Mouse (Mus musculus) stomach, embryonic 16.5 days (tissue): ENCODE measurements at regions not wholly inside any gene's neighbourhood (a gene's known extent, or its start where the extent isn't known, plus 50 kb on each side); places are given as distances from the start of the nearest gene placed in this dataset.

Experiments used
- ATAC-seq: fragments of 200-750 bp; cut with Nextera tagmentation; 2 replicates; pipeline ENCODE4 v1.8.0; 2017; ENCODE audit warnings: moderate number of reproducible peaks, moderate TSS enrichment; ENCODE audit not compliant: insufficient read depth, low FRiP score
- H3K27ac ChIP-seq: fragments of 300-500 bp; sonication (generic); 2 replicates; pipeline ENCODE4 v1.5.1; 2014; ENCODE audit warnings: low read length
- H3K27me3 ChIP-seq: fragments of 300-500 bp; sonication (generic); 2 replicates; pipeline ENCODE4 v1.6.1; 2014; ENCODE audit warnings: low read length, control low read depth, mixed read lengths; ENCODE audit not compliant: control insufficient read depth, insufficient read depth
- H3K36me3 ChIP-seq: fragments of 300-500 bp; sonication (generic); 2 replicates; pipeline ENCODE4 v1.6.1; 2014; ENCODE audit warnings: low read length; ENCODE audit not compliant: control insufficient read depth, insufficient read depth
- H3K4me1 ChIP-seq: fragments of 300-500 bp; sonication (generic); 2 replicates; pipeline ENCODE4 v1.6.1; 2014; ENCODE audit warnings: low read length, control low read depth, mixed read lengths; ENCODE audit not compliant: control insufficient read depth, insufficient read depth
- H3K4me2 ChIP-seq: fragments of 300-500 bp; sonication (generic); 2 replicates; pipeline ENCODE4 v1.6.1; 2014; ENCODE audit warnings: low read depth, low read length, mixed read lengths
- H3K4me3 ChIP-seq: fragments of 300-500 bp; sonication (generic); replicated peaks from 2 replicates; pipeline ENCODE4 v1.5.1; 2014; ENCODE audit warnings: mild to moderate bottlenecking, low read length
- H3K9ac ChIP-seq: fragments of 300-500 bp; sonication (generic); 2 replicates; pipeline ENCODE4 v1.6.1; 2014; ENCODE audit warnings: low read length
- H3K9me3 ChIP-seq: fragments of 300-500 bp; sonication (generic); replicated peaks from 2 replicates; pipeline ENCODE4 v1.6.1; 2016; ENCODE audit warnings: low read length, control low read depth; ENCODE audit not compliant: control insufficient read depth
- WGBS: fragments of 180-500 bp; shearing (Covaris S2); extraction: QIAGEN DNeasy Blood & Tissue Kit; methylation state at CpG from one replicate; pipeline ENCODE4 v1.1.7; 2014; 5-methylcytosine and 5-hydroxymethylcytosine counted together

- H3K9ac ChIP-seq: no peak overlapping the region
- no peaks in the 10 kb centered on the region for H3K27me3 ChIP-seq
- WGBS: 85% methylated on average over 1 of the region's 1 CpGs
- no peak overlapping the region for H3K27ac ChIP-seq
- H3K9me3 ChIP-seq: no peaks in the 10 kb centered on the region
- no peak for ATAC-seq
- H3K4me1 ChIP-seq: no peaks in the 10 kb centered on the region
- H3K4me2 ChIP-seq: no peak overlapping the region
- no peak overlapping the region for H3K4me3 ChIP-seq
- no peaks in the 10 kb centered on the region for H3K36me3 ChIP-seq
These were observed 71.9 kb upstream of the Synpr start for GRCm38 (mm10) chr14:13212658-13213057.
